Mouse (Mus musculus): ENCODE measurements around the gene Fcer1a.
"Not testable (repeated sequence)": the region's sequence is repeated elsewhere in the genome, so short reads cannot be mapped to it uniquely, and the experiment has no call there.

Gene Fcer1a

DNA sequence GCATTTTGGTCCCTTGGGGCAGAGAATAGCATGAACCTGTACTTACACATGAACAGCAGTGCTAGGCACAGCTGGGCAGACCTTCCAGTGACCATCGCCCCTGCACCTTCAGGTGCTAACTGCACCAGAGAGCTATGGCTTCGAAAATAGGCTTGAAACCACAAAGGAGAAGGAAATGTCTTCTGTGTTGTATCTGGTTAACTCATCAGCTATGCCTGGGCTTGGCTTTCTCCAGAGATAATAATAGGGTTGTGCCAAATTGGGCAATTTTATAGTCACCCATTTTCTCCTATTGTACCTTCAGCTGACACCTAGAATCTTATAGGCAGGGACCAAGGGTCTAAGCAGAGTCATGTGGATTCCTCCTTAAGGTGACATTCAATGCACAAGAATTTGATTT, at the start of gene Fcer1a:
Fcer1a (minus strand) TSS at position 134 of the 400 bp plus-strand sequence.
- DNase-seq (ENCODE audit: extremely low spot score): no peak

DNA sequence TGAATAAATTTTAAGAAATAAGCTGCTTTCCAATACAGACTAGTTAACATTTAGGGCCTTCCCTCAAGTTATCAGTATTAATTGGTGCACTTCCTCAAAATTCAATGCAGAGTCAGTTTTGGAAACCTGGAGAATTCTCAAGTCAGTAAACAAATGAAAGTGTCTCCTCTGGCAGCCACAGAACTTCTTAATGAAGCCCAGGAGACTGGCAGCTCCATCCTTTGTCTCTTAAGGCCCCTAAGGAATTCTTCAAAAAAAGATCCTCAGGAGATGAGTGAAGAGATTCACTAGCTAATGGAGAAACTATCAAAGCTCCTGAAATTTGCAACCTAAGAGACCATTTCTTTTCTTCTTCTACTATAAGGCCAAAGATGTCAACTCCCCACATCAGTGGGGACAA, 38.7 kb upstream of the Fcer1a start, which contains the start of gene Olfr418:
Olfr418 (plus strand) TSS at position 301 of the 400 bp plus-strand sequence.
- no peak for DNase-seq (ENCODE audit: extremely low spot score)

DNA sequence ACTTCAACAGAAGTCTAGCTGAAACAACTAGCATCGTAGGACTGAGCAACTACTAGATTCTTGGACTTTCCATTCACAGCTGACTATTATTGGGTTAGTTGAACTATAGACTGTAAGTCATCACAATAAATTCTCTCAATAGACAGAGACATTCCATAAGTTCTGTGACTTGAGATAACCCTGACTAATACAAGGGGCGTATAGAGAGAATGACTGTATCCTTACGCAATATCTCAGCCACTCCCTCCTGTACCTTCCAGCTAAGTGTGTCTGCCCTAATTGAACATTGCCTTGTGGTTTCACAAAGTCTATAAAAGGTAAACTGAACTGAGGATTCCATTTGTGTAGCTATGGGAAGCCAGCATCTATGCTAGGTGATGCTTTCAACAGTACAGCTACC, 22.9 kb upstream of the Fcer1a start:
- no peak for DNase-seq (ENCODE audit: extremely low spot score)

DNA sequence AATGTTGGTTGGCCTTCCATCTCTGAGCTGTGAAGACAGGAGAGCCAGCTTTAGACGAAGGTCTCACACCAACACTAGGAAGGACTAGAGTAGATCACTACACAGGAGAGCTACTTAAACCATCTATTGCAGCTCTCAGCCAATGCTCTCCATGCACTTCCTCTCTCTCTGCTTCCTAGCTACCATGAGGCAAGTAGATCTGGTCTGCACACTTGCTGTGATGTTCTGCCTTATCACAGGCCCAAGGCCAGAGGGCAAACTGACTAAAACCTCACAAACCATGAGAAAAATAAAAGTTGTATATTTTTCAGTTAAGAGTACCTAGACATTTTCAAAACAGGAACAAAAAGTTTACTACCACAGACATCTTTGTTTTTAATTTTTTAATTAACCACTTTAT, 10.0 kb upstream of the Fcer1a start:
- not testable (repeated sequence) for DNase-seq (ENCODE audit: extremely low spot score)

DNA sequence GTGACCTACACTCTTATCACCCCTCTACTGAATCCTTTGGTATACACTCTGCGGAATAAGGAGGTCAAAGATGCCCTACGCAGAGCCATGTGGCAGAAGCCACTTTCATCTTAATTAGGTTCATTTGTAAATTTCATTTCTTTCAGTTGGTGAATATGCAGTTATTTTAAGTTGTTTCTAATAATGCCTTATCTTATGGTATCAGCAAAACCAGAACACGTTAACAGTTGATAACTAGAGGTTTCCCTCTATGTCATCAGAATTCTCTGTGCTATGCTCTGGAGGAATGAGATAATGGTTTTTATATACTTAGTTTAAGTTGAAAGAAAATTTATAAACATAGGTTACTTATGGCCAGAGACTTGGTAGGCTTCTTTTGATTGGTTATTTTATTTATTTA, 10.5 kb downstream of the Fcer1a start:
- no peak for DNase-seq (ENCODE audit: extremely low spot score)

DNA sequence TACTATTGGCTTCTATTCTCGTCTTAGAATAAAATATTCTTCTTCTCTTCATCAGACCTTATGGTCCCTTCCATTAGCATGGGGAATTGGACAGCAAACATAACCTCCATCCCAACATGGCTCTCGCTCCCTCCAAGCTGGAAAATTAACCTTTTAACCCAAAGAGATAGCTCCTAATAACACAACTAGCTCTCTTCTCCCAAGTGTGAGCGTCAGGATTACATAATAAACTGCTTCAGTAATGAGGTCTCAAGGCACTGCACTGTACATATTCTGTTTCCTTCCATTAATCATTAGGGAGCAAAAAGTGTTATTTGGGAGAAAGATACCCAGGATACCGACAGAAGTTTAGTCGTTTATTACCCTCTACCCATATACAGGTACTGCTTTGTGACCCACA, 14.9 kb downstream of the Fcer1a start, which contains the start of gene Olfr1404:
Olfr1404 (plus strand) TSS at position 301 of the 400 bp plus-strand sequence.
- DNase-seq (ENCODE audit: extremely low spot score): no peak

DNA sequence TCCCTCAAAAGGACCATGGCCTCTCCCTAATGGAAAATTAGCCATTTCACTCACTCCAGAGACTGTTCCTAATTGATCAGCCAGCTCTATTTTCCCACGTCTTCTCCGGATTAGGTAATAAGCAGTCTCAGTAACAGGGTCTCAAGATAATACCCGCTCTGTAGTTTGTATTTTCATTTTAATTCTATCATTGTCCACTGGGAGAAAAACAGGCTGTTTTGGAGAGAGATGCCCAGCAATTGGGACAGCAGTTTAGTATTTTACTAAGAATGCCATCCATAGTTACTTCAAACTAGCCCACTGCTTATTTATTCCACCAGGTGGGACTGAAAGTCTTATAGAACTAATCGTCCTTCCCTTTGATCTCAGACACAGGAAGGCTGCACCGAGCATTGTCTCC, 29.5 kb downstream of the Fcer1a start, which contains the start of gene Olfr218:
Olfr218 (plus strand) TSS at position 301 of the 400 bp plus-strand sequence.
- no peak for DNase-seq (ENCODE audit: extremely low spot score)

DNA sequence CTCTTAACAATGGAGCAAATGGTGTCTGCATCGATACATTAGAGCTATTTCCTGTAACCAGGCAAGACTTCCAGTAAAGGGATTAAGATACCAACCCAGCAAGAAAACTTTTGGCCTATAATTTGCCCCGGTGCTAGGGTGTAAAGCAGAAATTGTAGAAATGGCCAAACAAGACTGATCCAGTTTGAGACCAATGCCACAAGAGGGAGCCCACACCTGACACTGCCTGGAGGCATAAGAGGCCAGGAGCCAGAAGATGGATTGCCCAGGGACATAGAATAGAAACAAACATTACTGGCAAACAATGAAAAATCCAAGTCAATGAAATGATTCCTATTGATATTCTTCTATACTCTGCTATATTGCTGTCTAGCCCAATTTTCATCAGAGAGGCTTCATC, 30.7 kb downstream of the Fcer1a start:
- no peak for DNase-seq (ENCODE audit: extremely low spot score)

DNA sequence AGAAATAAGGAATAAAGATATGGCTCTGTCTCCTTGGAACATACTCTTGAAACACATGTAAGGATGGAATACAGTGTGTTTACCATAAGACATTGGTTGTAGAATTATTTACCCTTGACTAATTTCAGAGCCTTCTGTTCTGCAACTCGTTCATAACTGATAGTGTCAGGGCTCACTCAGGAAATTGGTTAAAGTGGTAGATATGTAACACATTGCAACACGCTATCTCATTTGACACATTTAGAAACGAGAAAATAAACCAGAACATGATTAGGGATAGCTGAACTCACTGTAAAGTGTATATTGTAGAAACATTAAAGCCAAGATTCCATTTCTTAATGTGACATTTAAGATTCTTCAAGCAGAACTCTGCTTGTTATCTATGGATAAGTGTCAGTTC, 35.0 kb downstream of the Fcer1a start:
- DNase-seq (ENCODE audit: extremely low spot score): no peak

DNA sequence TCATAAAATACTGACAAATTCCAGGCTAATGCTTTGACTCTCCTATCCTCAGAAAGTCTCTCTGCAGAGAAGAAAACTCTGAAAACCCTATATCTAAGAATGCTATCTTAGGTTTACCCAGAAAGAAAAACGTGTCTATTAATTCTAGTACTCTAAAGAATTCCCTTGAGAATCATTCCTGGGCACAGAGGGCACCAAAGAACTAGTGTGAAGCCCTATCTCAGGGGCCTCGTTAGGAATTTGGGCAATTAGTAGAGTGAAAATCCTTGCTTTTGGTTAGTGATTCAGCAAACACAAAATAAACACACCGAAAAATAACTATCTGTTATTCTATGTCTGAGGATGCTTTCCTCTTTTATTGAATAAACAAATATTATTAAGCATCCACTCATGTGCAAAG, 36.5 kb downstream of the Fcer1a start, which contains the start of gene Olfr1406:
Olfr1406 (minus strand) TSS at position 101 of the 400 bp plus-strand sequence.
- DNase-seq (ENCODE audit: extremely low spot score): no peak

DNA sequence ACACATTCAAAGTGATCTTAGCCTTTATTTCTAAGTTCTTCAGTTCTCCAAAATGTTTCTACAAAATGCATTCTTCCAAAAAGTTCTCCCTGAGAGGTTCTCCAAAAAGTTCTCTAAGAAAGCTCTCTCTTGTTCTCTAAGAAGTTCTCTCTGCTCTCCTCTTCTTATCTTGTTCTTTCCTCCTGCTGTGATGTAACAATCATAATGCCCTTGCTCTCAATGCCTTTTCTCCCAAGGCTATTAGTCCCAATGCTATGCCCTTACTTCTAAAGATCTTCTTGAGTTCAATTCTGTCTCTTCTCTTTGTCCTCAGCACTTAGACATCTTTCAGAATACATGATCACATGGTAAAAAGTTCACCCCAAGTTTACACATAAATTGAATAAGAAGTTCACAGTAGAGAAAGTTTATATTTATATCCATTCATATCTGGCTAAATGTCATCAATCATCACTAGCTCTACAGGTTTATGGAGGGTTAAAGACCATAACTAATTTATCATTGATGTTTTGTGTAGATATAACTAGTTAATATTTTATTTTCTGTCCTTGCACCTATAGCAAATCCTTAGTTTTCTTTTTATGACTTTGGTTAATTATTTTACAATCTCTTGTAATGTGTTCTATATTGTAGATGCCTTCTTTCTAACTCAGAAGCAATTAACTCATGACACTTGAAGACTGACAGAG, 52.7 kb downstream of the Fcer1a start:
- DNase-seq (ENCODE audit: extremely low spot score): no peak

Measured in embryo, embryonic 9.5 days (tissue).